Mouse (Mus musculus): ENCODE measurements around the gene Scgb2b21. TPM values are rescaled to one million over a fixed set of nuclear protein-coding genes. Genes with fewer than 3 reads are reported as not detected.

The Scgb2b21 gene
- polyA plus RNA-seq (2015; fragmentation: Nextera tagmentation; extraction: Ambion mirVana) = not detected in 2 replicates

DNA sequence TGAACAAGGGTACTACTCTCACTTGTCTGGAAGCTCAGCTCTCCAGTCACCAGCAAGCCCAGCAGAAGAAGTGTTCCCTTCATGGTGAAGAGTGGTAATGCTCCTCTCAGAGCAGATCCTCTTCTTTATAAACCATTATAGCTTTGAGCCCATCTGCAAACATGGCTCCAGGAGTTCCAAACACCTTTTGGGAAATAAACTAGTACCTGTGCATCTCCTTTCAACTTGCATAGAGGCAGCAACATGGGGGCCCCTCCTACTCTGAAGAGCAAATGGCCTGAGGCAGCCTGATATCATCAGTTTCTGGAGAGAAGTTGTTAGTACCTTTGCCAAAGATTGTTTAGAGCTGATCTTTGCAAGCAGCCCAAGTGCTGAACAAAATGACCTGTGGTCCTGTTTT, at the start of gene Scgb2b21:
Scgb2b21 (minus strand) TSS at position 101 of the 400 bp plus-strand sequence.

Other genes with a start within 250 kb of the Scgb2b21 start
- not detected in 2 replicates for gene Scgb2b19, start 240.1 kb downstream of the Scgb2b21 start, polyA plus RNA-seq (2015; fragmentation: Nextera tagmentation; extraction: Ambion mirVana)
- not detected in 2 replicates for gene Scgb1b19, start 233.2 kb downstream of the Scgb2b21 start, polyA plus RNA-seq (2015; fragmentation: Nextera tagmentation; extraction: Ambion mirVana)
- not detected in 2 replicates for gene Scgb2b20, start 154.1 kb downstream of the Scgb2b21 start, polyA plus RNA-seq (2015; fragmentation: Nextera tagmentation; extraction: Ambion mirVana)
- gene Scgb1b20, start 147.2 kb downstream of the Scgb2b21 start, polyA plus RNA-seq (2015; fragmentation: Nextera tagmentation; extraction: Ambion mirVana) = not detected in 2 replicates
- not detected in 2 replicates for gene Scgb2b24, start 218.9 kb upstream of the Scgb2b21 start, polyA plus RNA-seq (2015; fragmentation: Nextera tagmentation; extraction: Ambion mirVana)
- not detected in 2 replicates for gene Scgb1b24, start 223.3 kb upstream of the Scgb2b21 start, polyA plus RNA-seq (2015; fragmentation: Nextera tagmentation; extraction: Ambion mirVana)

Data from urinary bladder, postnatal 0 days (tissue).